Mouse (Mus musculus) embryonic facial prominence, embryonic 11.5 days (tissue): ENCODE data around the gene Ech1. TPM values are rescaled to one million over a fixed set of nuclear protein-coding genes. Genes with fewer than 3 reads are reported as not detected.

Source experiments
- ATAC-seq: fragments of 200-750 bp; cut with Nextera tagmentation; replicated peaks from 2 replicates; pipeline ENCODE4 v1.8.0; 2017; ENCODE audit warnings: low read depth; ENCODE audit not compliant: insufficient number of reproducible peaks, low FRiP score, low TSS enrichment
- DNase-seq: peaks from one replicate; pipeline ENCODE4 v3.0.0-alpha.2; 2015; ENCODE audit warnings: low spot score
- H3K27ac ChIP-seq: fragments of 300-500 bp; sonication (generic); replicated peaks from 2 replicates; pipeline ENCODE4 v1.5.1; 2014; ENCODE audit warnings: mild to moderate bottlenecking, low read depth, low read length, control low read depth
- H3K27me3 ChIP-seq: fragments of 300-500 bp; sonication (generic); 2 replicates; pipeline ENCODE4 v1.6.1; 2014; ENCODE audit warnings: mild to moderate bottlenecking, low read length, moderate library complexity, mixed read lengths; ENCODE audit not compliant: control insufficient read depth, insufficient read depth
- H3K36me3 ChIP-seq: fragments of 300-500 bp; sonication (generic); replicated peaks from 2 replicates; pipeline ENCODE4 v1.6.1; 2014; ENCODE audit warnings: low read depth, mild to moderate bottlenecking, low read length, moderate library complexity, mixed read lengths; ENCODE audit not compliant: control insufficient read depth, insufficient read depth
- H3K4me1 ChIP-seq: fragments of 300-500 bp; sonication (generic); 2 replicates; pipeline ENCODE4 v1.6.1; 2014; ENCODE audit warnings: low read length, mixed read lengths; ENCODE audit not compliant: control insufficient read depth, insufficient read depth
- H3K4me2 ChIP-seq: fragments of 300-500 bp; sonication (generic); 2 replicates; pipeline ENCODE4 v1.6.1; 2014; ENCODE audit warnings: low read depth, mild to moderate bottlenecking, control low read depth, low read length, moderate library complexity
- H3K4me3 ChIP-seq: fragments of 300-500 bp; sonication (generic); 2 replicates; pipeline ENCODE4 v1.5.1; 2014; ENCODE audit warnings: low read depth, low read length, control low read depth
- H3K9ac ChIP-seq: fragments of 300-500 bp; sonication (generic); replicated peaks from 2 replicates; pipeline ENCODE4 v1.6.1; 2014; ENCODE audit warnings: mild to moderate bottlenecking, control low read depth, low read length
- H3K9me3 ChIP-seq: fragments of 300-500 bp; sonication (generic); replicated peaks from 2 replicates; pipeline ENCODE4 v1.6.1; 2016; ENCODE audit warnings: mild to moderate bottlenecking, low read length, inconsistent platforms, mixed read lengths; ENCODE audit not compliant: control insufficient read depth
- WGBS: fragments of 180-500 bp; shearing (Covaris S2); extraction: QIAGEN DNeasy Blood & Tissue Kit; methylation state at CpG from one replicate; pipeline ENCODE4 v1.1.7; 2014; 5-methylcytosine and 5-hydroxymethylcytosine counted together
- polyA plus RNA-seq: library from polyadenylated mRNA; unstranded; fragments of >200 nt; fragmentation: Nextera tagmentation; extraction: Ambion mirVana; gene quantifications from 2 replicates; pipeline ENCODE4 v1.2.1, GENCODE M21; 2014

Gene Ech1
- polyA plus RNA-seq, 1 experiment from 2014 or later: 103 TPM

DNA sequence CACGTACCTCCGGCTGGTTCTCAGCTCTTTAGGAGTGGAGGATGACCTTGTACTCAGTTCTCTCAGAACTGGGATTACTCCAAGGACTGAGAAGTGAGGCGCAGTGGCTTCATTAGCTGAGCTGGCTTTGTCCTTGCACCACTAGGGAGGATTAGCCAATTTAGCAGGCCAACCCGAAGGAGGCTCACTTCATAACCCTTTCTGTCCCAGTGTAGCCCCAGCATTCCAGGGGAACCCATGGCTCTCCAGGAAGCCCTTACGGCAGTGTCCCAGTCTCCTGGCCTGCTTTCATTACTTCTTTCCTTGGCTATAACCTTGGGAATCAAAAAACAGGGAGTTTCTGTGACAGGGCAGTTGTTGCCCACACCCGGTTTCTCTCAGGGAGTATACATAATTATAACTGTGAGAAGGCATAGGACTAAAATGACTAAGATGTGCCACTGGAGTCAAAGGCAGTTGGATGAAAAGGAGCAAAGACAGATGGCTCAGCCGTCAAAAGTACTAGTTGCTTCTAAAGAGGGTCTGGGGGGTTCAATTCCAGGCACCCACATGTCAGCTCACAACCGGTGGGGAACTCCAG lies 17.3 kb upstream of the Ech1 start:
- peak overlapping the region; percentile 98; the same call in 1 of the 2 replicates for H3K27ac ChIP-seq
- peak overlapping the region; percentile 89 for H3K4me2 ChIP-seq
- no peaks in the 10 kb centered on the region for H3K36me3 ChIP-seq
- H3K4me3 ChIP-seq: no peak overlapping the region; the same call in 1 of the 2 replicates
- peak overlapping the region; percentile 92 for H3K9ac ChIP-seq
- peaks cover 9% of the 10 kb centered on the region for H3K4me1 ChIP-seq
- ATAC-seq (no peak), DNase-seq (no peak)
- H3K27me3 ChIP-seq: no peaks in the 10 kb centered on the region
- 44% methylated on average over 6 of the region's 8 CpGs for whole genome bisulfite sequencing
- no peaks in the 10 kb centered on the region for H3K9me3 ChIP-seq

DNA sequence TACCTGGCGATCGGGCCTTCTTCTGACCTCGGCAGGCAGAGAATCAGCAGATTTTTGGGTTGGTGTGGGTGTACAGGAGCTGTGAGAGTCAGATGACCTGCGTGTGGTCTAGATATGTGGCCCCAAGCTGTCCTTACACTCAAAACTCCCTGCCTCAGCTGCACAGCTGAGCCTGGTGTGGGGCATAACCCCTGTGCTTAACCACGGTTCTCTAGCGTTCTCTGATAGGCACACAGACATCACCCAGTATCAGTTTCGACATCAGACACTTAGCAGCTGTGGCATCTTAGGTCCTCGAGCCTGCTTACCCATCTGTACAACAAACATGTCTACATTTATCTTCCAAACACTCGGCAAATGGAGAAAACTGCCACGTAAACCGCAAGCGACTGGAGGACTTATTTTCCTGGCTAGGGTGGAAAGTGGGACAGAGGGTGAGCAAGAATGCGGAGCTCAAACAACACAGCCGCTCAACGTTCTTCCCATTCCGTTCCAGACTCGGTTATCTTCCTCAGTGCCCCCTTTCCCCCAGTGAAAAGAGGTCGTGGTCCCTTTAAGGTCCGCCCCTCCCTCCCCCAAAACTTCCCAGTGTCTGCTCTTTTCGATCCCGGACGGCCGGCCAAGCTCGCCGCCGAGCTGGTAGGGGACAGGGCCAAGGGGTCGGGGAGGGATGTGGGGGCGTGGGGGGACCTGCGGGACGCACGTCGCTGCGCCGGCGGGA lies 16.6 kb upstream of the Ech1 start, which contains the start of gene Hnrnpl:
Hnrnpl (plus strand) TSS at position 321 of the 721 bp plus-strand sequence.
- H3K27me3 ChIP-seq: no peaks in the 10 kb centered on the region
- DNase-seq (peak; percentile 76), ATAC-seq (peak; percentile 19)
- H3K9me3 ChIP-seq: no peaks in the 10 kb centered on the region
- peaks cover 2% of the 10 kb centered on the region for H3K36me3 ChIP-seq
- peak within 1 kb of the TSS; percentile 98 for H3K27ac ChIP-seq
- WGBS: 4% methylated on average over 26 of the region's 35 CpGs
- peak within 1 kb of the TSS; percentile 89 for H3K4me2 ChIP-seq
- H3K9ac ChIP-seq: peak within 1 kb of the TSS; percentile 92
- peak within 1 kb of the TSS; percentile 72 for H3K4me3 ChIP-seq
- peaks cover 7% of the 10 kb centered on the region for H3K4me1 ChIP-seq

DNA sequence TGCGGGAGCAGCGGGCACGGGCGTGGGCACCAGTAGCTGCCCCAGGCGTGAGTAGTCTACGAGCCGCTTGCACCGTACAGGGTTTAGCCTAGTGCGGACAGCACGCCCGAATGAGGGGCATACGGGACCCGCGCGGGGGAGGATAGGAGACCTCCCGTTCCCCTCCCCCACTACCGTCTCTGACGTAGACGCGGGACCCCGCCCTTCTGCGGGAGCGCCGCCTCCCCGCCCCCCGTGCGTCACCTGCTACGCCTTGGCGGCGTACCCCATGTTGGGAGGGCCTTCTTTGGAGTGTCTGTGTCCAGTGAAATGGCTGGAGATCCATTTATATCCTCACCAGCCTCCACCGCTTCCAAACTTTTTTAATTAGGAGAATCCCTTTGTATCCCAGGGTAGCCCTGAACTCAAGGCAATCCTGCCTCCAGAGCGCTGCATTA lies 16.0 kb upstream of the Ech1 start:
- H3K4me1 ChIP-seq: peaks cover 7% of the 10 kb centered on the region; the same call in 1 of the 2 replicates
- H3K36me3 ChIP-seq: peaks cover 7% of the 10 kb centered on the region
- DNase-seq (peak; percentile 96), ATAC-seq (peak; percentile 69)
- H3K9ac ChIP-seq: peak overlapping the region; percentile 92
- H3K27me3 ChIP-seq: no peaks in the 10 kb centered on the region
- under 1% methylated on average over 30 of the region's 32 CpGs for WGBS
- H3K27ac ChIP-seq: peak overlapping the region; percentile 98
- H3K4me3 ChIP-seq: peak overlapping the region; percentile 72
- no peaks in the 10 kb centered on the region for H3K9me3 ChIP-seq
- H3K4me2 ChIP-seq: peak overlapping the region; percentile 89

- H3K9ac ChIP-seq: peak overlapping the region; percentile 92
- peaks cover 7% of the 10 kb centered on the region; the same call in 1 of the 2 replicates for H3K4me1 ChIP-seq
- H3K9me3 ChIP-seq: no peaks in the 10 kb centered on the region
- WGBS: under 1% methylated on average over 35 of the region's 35 CpGs
- H3K27me3 ChIP-seq: no peaks in the 10 kb centered on the region
- peak overlapping the region; percentile 98 for H3K27ac ChIP-seq
- H3K4me3 ChIP-seq: peak overlapping the region; percentile 72
- peak overlapping the region; percentile 89 for H3K4me2 ChIP-seq
- peak; percentile 19; the same call in 1 of the 2 replicates for ATAC-seq
- peak; percentile 79 for DNase-seq
- H3K36me3 ChIP-seq: peaks cover 7% of the 10 kb centered on the region
These were observed 15.5 kb upstream of the Ech1 start for GRCm38 (mm10) chr7:28809401-28810089.

DNA sequence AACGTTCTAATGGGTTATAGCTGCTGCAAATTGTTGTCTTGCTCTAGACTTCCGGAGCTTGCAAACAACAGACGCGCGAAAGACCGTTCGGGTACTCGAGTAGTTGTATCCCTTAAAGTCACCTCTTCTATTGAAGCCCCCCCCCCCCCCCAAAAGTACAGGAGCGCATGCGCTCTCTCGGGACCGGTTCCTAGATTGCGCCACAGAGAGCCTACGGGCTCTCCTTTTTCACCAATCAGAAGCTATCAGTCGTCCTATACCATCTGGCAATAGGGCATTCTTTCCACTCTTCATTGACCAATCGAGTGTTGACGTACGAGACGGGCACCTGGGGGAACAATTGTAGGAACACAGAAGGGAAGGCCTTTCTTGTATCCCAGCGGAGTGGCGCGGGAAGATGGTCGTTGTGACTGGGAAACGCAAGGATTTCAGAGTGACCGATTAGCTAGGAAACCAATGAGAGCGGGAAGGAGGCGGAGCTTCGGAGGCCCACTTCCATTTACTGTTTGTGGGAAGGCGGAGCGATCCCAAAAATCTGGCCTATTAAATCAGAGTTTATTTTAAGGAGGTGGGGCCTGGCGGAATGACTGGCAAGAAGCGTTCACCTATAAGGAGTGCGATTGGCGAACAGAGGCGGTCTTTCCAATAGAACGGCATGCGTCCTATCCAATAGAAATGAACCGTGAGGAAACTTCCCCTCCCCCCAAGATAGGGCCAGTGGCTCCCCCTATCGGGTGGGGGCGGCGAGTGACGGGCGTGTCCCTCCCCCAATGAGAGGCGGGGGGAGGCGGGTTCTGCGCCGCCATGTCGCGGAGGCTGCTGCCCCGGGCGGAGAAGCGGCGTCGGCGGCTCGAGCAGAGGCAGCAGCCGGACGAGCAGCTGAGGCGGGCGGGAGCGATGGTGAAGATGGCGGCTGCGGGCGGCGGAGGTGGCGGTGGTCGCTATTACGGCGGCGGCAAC lies 14.6 kb upstream of the Ech1 start:
- WGBS: 0% methylated on average over 64 of the region's 70 CpGs
- no peaks in the 10 kb centered on the region for H3K9me3 ChIP-seq
- peak overlapping the region; percentile 93 for H3K9ac ChIP-seq
- H3K4me2 ChIP-seq: peak overlapping the region; percentile 89
- peak; percentile 89 for ATAC-seq
- DNase-seq: peak; percentile 100
- peaks cover 13% of the 10 kb centered on the region for H3K36me3 ChIP-seq
- peak overlapping the region; percentile 72 for H3K4me3 ChIP-seq
- H3K27ac ChIP-seq: peak overlapping the region; percentile 98
- H3K27me3 ChIP-seq: no peaks in the 10 kb centered on the region
- peaks cover 7% of the 10 kb centered on the region; the same call in 1 of the 2 replicates for H3K4me1 ChIP-seq

DNA sequence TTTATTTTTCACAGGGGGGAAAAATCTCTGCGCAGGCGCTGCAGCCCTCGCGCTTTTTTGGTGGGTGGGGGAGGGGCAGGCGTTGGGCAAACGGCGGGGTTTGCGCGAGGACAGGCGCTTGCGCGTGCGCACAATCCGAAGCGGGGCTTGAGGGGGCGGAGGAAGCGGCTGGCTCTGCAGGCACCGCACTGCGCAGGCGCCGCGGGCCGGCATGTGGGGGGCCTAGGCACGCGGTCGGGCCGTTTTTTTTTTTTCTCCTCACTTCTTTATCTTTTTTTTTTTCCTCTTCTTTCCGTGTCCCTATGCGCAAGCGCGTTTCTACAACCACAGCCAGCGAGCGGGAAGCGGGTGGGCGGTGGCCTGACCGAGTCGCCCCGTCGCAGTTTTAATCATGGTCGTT lies 13.8 kb upstream of the Ech1 start:
- ATAC-seq: no peak
- H3K4me1 ChIP-seq: peaks cover 7% of the 10 kb centered on the region; the same call in 1 of the 2 replicates
- WGBS: 0% methylated on average over 40 of the region's 40 CpGs

DNA sequence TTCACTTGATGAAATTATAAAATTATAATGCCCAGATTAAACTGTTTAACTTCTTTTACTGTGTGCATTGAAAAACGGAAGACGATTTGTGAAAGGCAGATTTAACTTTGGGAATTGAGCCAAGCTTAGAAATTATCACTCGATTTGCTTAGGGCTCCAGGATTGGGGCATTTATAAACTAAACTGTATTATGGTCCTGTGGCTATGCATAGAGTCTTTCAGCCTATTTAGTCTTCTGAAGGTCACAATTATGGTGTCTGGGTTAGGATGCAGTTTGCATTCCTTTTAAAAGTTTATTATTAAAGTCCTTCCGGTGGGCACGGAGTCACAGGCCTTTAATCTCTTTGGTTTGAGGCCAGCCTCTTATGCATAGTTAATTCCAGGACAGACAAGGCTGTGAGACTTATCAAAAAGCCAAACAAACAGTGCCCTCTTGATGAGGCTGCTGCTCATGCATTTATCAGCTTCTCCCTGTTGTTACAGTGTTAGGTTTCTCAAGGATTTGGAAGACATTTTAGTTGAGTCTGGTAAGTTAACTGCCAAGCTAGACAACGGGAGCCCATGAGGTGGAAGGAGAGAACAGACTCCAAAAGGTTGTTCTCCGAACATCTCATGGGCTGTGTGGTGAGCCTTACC lies 13.3 kb upstream of the Ech1 start:
- peak overlapping the region; percentile 93 for H3K9ac ChIP-seq
- ATAC-seq (no peak), DNase-seq (no peak)
- H3K4me1 ChIP-seq: peaks cover 7% of the 10 kb centered on the region; the same call in 1 of the 2 replicates
- H3K36me3 ChIP-seq: peaks cover 22% of the 10 kb centered on the region
- WGBS: 11% methylated on average over 7 of the region's 7 CpGs
- peak overlapping the region; percentile 76 for H3K4me2 ChIP-seq
- peak overlapping the region; percentile 97 for H3K27ac ChIP-seq
- H3K4me3 ChIP-seq: peak overlapping the region; percentile 72
- H3K9me3 ChIP-seq: no peaks in the 10 kb centered on the region
- no peaks in the 10 kb centered on the region for H3K27me3 ChIP-seq

More for the DNA sequence above, 13.8 kb upstream of the Ech1 start:
- H3K9me3 ChIP-seq: no peaks in the 10 kb centered on the region
- peak; percentile 96 for DNase-seq
- peak overlapping the region; percentile 76 for H3K4me2 ChIP-seq
- H3K36me3 ChIP-seq: peaks cover 17% of the 10 kb centered on the region
- H3K27ac ChIP-seq: peak overlapping the region; percentile 97
- peak overlapping the region; percentile 93 for H3K9ac ChIP-seq
- H3K4me3 ChIP-seq: peak overlapping the region; percentile 72
- no peaks in the 10 kb centered on the region for H3K27me3 ChIP-seq
